In the genomic region with DNA sequence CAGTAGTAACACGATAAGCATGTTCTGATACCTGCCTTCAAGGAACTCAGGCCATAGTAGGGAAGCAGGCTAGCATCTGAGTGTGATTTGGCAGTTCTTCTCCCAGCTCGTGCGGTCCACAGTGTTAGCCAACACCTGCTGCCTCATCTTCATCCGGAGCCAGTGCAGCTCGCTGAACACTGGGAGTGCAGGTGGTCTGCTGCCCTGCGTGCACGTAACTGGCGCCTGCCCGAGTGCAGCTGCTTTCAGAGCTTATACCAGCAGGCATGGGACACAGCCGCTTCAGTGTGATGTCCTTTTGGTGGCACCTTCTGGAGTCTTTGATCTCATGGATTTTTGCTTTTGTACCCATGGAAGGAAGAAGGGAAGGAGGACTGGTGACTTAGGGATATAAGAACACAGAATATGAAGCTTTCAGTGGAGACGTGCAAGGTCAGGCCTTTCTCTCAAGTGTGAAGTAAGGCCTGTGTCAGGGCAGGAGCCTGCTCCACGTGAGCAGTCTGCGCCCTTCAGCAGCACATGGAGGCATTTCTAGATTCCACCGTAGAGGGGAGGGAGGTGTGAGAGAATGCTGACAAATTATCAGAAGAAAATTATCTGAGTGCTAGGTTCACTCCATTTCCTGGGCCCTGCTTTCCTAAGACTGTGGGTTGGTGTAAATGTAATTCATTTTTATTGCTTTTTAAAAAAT, we compare ENCODE assay signal across 17 mouse cellular contexts. TPM values are rescaled to one million over a fixed set of nuclear protein-coding genes. Genes with fewer than 3 reads are reported as not detected.
DNase-seq lines count a peak whose midpoint lies in the region; ATAC-seq and TF ChIP-seq lines count a peak whose summit lies in the region.
"Had no signal": no experiment of that assay in that cellular context is flagged by ENCODE, and none has a peak within 500 bp of the region (broad histone marks: within the 10 kb centered on the region; RNA-seq: fewer than 3 reads in every experiment).

No protein-coding gene starts in this region.

- TF ChIP-seq CTCF in hindbrain, postnatal 0 days (IDR thresholded peaks at IDR 0.05; ENCODE audit: low read depth) = no peak

- H3K27ac ChIP-seq in heart, embryonic 10.5 days = peak overlapping the region; percentile 39; the same call in 1 of the 2 replicates
- 0 out of 2 replicates have a peak overlapping the region, but pooled peaks have one; percentile 1 for H3K27ac ChIP-seq in hindbrain, postnatal 0 days
- H3K27ac ChIP-seq in hindbrain, embryonic 11.5 days (ENCODE audit: low read depth, low read length) = no peak overlapping the region
- H3K27ac ChIP-seq: embryonic facial prominence, embryonic 12.5 days; forebrain, embryonic 15.5 days; hindbrain, embryonic 14.5 days had no signal

- no peak for ATAC-seq in hindbrain, postnatal 0 days
- no peak for ATAC-seq in hindbrain, embryonic 11.5 days (ENCODE audit: low FRiP score)
- ATAC-seq: forebrain, embryonic 15.5 days; intestine, embryonic 16.5 days had no signal

- 75% methylated on average over 14 of the region's 14 CpGs for WGBS in heart, embryonic 10.5 days
- 77% methylated on average over 14 of the region's 14 CpGs for WGBS in hindbrain, postnatal 0 days
- whole genome bisulfite sequencing in hindbrain, embryonic 11.5 days = 95% methylated on average over 14 of the region's 14 CpGs

- no peaks in the 10 kb centered on the region for H3K27me3 ChIP-seq in heart, embryonic 10.5 days (ENCODE audit: insufficient read depth, poor library complexity, severe bottlenecking)
- no peaks in the 10 kb centered on the region for H3K27me3 ChIP-seq in hindbrain, postnatal 0 days (ENCODE audit: insufficient read depth, low read length)
- H3K27me3 ChIP-seq in hindbrain, embryonic 11.5 days (ENCODE audit: control insufficient read depth, insufficient read depth, low read length) = no peaks in the 10 kb centered on the region
- H3K27me3 ChIP-seq: embryonic facial prominence, embryonic 12.5 days; forebrain, embryonic 15.5 days had no signal

- no peaks in the 10 kb centered on the region for H3K9me3 ChIP-seq in heart, embryonic 10.5 days
- H3K9me3 ChIP-seq in hindbrain, postnatal 0 days (ENCODE audit: low read length) = no peaks in the 10 kb centered on the region
- H3K9me3 ChIP-seq in hindbrain, embryonic 11.5 days (ENCODE audit: control insufficient read depth, low read length) = no peaks in the 10 kb centered on the region
- H3K9me3 ChIP-seq: embryonic facial prominence, embryonic 12.5 days; forebrain, embryonic 15.5 days had no signal

- intact Hi-C loops in heart, postnatal 14 days (cut with DNase I) = loop anchor here (5.0 kb wide), 1 partner anchor 98 kb away; no protein-coding TSS in a partner anchor

- peaks cover 43% of the 10 kb centered on the region for H3K36me3 ChIP-seq in heart, embryonic 10.5 days
- H3K36me3 ChIP-seq in hindbrain, postnatal 0 days (ENCODE audit: insufficient read depth, low read length) = peaks cover 30% of the 10 kb centered on the region
- H3K36me3 ChIP-seq in hindbrain, embryonic 11.5 days (ENCODE audit: control insufficient read depth, insufficient read depth, low read length) = 0 out of 2 replicates have a peak, but pooled peaks cover 1% of the 10 kb centered on the region

- H3K9ac ChIP-seq in hindbrain, postnatal 0 days (replicated peaks; ENCODE audit: low read length) = no peak overlapping the region
- H3K9ac ChIP-seq in hindbrain, embryonic 11.5 days (ENCODE audit: low read depth, low read length) = no peak overlapping the region
- H3K9ac ChIP-seq: embryonic facial prominence, embryonic 12.5 days; forebrain, embryonic 15.5 days; hindbrain, embryonic 14.5 days had no signal

- DNase-seq in cerebellum, adult 9-10 months = peak; percentile 14
- no peak for DNase-seq in cerebellum, postnatal 25 days
- no peak for DNase-seq in heart, embryonic 10.5 days (ENCODE audit: low spot score)
- DNase-seq in heart, postnatal 14 days = no peak
- DNase-seq in hindbrain, postnatal 0 days (ENCODE audit: low spot score) = peak; percentile 25
- DNase-seq in hindbrain, embryonic 11.5 days (ENCODE audit: low spot score) = no peak
- peak; percentile 40 for DNase-seq in thymus, postnatal 0 days (ENCODE audit: low spot score)
- DNase-seq in thymus, postnatal 4 days = no peak
- DNase-seq: adrenal gland, postnatal 10 days; cerebellum, adult 18-20 months; gastrocnemius, postnatal 36 days; heart, adult 18-20 months; kidney, adult 2 months had no signal

- no peak overlapping the region for H3K4me2 ChIP-seq in hindbrain, postnatal 0 days (ENCODE audit: low read depth, low read length)
- H3K4me2 ChIP-seq in hindbrain, embryonic 11.5 days (replicated peaks; ENCODE audit: low read depth, low read length) = no peak overlapping the region
- H3K4me2 ChIP-seq: embryonic facial prominence, embryonic 12.5 days; forebrain, embryonic 15.5 days; hindbrain, embryonic 14.5 days had no signal

- peaks cover 27% of the 10 kb centered on the region for H3K4me1 ChIP-seq in heart, embryonic 10.5 days
- no peaks in the 10 kb centered on the region for H3K4me1 ChIP-seq in hindbrain, postnatal 0 days (ENCODE audit: insufficient read depth, low read length)
- H3K4me1 ChIP-seq in hindbrain, embryonic 11.5 days (replicated peaks; ENCODE audit: control insufficient read depth, insufficient read depth, low read length) = no peaks in the 10 kb centered on the region
- H3K4me1 ChIP-seq: forebrain, embryonic 15.5 days had no signal

- no peak overlapping the region for H3K4me3 ChIP-seq in heart, embryonic 10.5 days
- no peak overlapping the region for H3K4me3 ChIP-seq in hindbrain, postnatal 0 days (ENCODE audit: low read length)
- H3K4me3 ChIP-seq in hindbrain, embryonic 11.5 days (ENCODE audit: low read depth, low read length) = no peak overlapping the region
- H3K4me3 ChIP-seq: embryonic facial prominence, embryonic 12.5 days; forebrain, embryonic 15.5 days had no signal

RNA-seq across cellular contexts. Expression of gene Rab11fip4, which starts 15.5 kb away (rescaled TPM):
- 1.2 and 3.5 TPM in 2 replicates for polyA plus RNA-seq in heart, embryonic 10.5 days (2016; fragmentation: Nextera tagmentation; extraction: Ambion mirVana)
- 1 to 10 TPM in 1 of 2 experiments, under 1 TPM in 1; 0.17 to 1.3 TPM for total RNA-seq in heart, postnatal 14 days (2021)
- total RNA-seq in hindbrain, postnatal 0 days (2014; rRNA removed) = 66.4 and 69.3 TPM in 2 replicates
- 17.3 and 17.4 TPM in 2 replicates for polyA plus RNA-seq in hindbrain, postnatal 0 days (2015; fragmentation: Nextera tagmentation; extraction: Ambion mirVana)
- 11.5 and 11.6 TPM in 2 replicates for polyA plus RNA-seq in hindbrain, embryonic 11.5 days (2014; fragmentation: Nextera tagmentation; extraction: Ambion mirVana)
- 8.4 and 8.6 TPM in 2 replicates for polyA plus RNA-seq in thymus, postnatal 0 days (2015; fragmentation: Nextera tagmentation; extraction: Ambion mirVana)

RNA-seq across cellular contexts. Expression of gene Evi2a, which starts 45.1 kb away (rescaled TPM):
- 1.1 and 1.4 TPM in 2 replicates for polyA plus RNA-seq in heart, embryonic 10.5 days (2016; fragmentation: Nextera tagmentation; extraction: Ambion mirVana)
- total RNA-seq in heart, postnatal 14 days (2021) = 1 to 10 TPM; 1.1 to 2.1 TPM
- total RNA-seq in hindbrain, postnatal 0 days (2014; rRNA removed) = 2.3 and 3.0 TPM in 2 replicates
- 4.5 and 5.9 TPM in 2 replicates for polyA plus RNA-seq in hindbrain, postnatal 0 days (2015; fragmentation: Nextera tagmentation; extraction: Ambion mirVana)
- 2.2 and 3.1 TPM in 2 replicates for polyA plus RNA-seq in hindbrain, embryonic 11.5 days (2014; fragmentation: Nextera tagmentation; extraction: Ambion mirVana)
- 11.1 and 11.7 TPM in 2 replicates for polyA plus RNA-seq in thymus, postnatal 0 days (2015; fragmentation: Nextera tagmentation; extraction: Ambion mirVana)

RNA-seq across cellular contexts. Expression of gene Evi2, which starts 45.1 kb away (rescaled TPM):
- 0.71 and 1.3 TPM in 2 replicates for polyA plus RNA-seq in heart, embryonic 10.5 days (2016; fragmentation: Nextera tagmentation; extraction: Ambion mirVana)
- under 1 TPM in 1 of 2 experiments, not detected in 1; 0.15 TPM for total RNA-seq in heart, postnatal 14 days (2021)
- total RNA-seq in hindbrain, postnatal 0 days (2014; rRNA removed) = 0.11 and 0.16 TPM in 2 replicates
- 0.21 and 0.54 TPM in 2 replicates for polyA plus RNA-seq in hindbrain, postnatal 0 days (2015; fragmentation: Nextera tagmentation; extraction: Ambion mirVana)
- 0.74 and 2.1 TPM in 2 replicates for polyA plus RNA-seq in hindbrain, embryonic 11.5 days (2014; fragmentation: Nextera tagmentation; extraction: Ambion mirVana)
- polyA plus RNA-seq in thymus, postnatal 0 days (2015; fragmentation: Nextera tagmentation; extraction: Ambion mirVana) = 1.7 and 2.4 TPM in 2 replicates
- total RNA-seq: heart, adult 18-20 months had no signal

RNA-seq across cellular contexts. Expression of gene Evi2b, which starts 52.0 kb away (rescaled TPM):
- polyA plus RNA-seq in heart, embryonic 10.5 days (2016; fragmentation: Nextera tagmentation; extraction: Ambion mirVana) = 0.49 TPM in 1 of 2 replicates, not detected in the other
- 1 to 10 TPM; 1.1 to 1.2 TPM for total RNA-seq in heart, postnatal 14 days (2021)
- total RNA-seq in hindbrain, postnatal 0 days (2014; rRNA removed) = not detected in 2 replicates
- polyA plus RNA-seq in hindbrain, postnatal 0 days (2015; fragmentation: Nextera tagmentation; extraction: Ambion mirVana) = 0.25 and 0.52 TPM in 2 replicates
- polyA plus RNA-seq in hindbrain, embryonic 11.5 days (2014; fragmentation: Nextera tagmentation; extraction: Ambion mirVana) = 0.20 and 1.1 TPM in 2 replicates
- 17.7 and 22.7 TPM in 2 replicates for polyA plus RNA-seq in thymus, postnatal 0 days (2015; fragmentation: Nextera tagmentation; extraction: Ambion mirVana)
- polyA plus RNA-seq: embryonic facial prominence, embryonic 12.5 days; forebrain, embryonic 15.5 days; hindbrain, embryonic 14.5 days had no signal

Comparison
In these comparisons a context has a peak if more than half of its experiments do, and no peak if none do; other contexts are left out.
1. DNase-seq: peak in cerebellum, adult 9-10 months (single experiment), hindbrain, postnatal 0 days (single experiment) and thymus, postnatal 0 days (single experiment); none in cerebellum, postnatal 25 days (0 of 2), heart, embryonic 10.5 days (single experiment), heart, postnatal 14 days (0 of 2), hindbrain, embryonic 11.5 days (single experiment) and thymus, postnatal 4 days (single experiment).